Mouse (Mus musculus): ENCODE data around the gene Nos3.

The Nos3 gene

GRCm38 (mm10) chr5:24346313-24346712 is 18.3 kb upstream of the Nos3 start:
- DNase-seq = no peak

DNA sequence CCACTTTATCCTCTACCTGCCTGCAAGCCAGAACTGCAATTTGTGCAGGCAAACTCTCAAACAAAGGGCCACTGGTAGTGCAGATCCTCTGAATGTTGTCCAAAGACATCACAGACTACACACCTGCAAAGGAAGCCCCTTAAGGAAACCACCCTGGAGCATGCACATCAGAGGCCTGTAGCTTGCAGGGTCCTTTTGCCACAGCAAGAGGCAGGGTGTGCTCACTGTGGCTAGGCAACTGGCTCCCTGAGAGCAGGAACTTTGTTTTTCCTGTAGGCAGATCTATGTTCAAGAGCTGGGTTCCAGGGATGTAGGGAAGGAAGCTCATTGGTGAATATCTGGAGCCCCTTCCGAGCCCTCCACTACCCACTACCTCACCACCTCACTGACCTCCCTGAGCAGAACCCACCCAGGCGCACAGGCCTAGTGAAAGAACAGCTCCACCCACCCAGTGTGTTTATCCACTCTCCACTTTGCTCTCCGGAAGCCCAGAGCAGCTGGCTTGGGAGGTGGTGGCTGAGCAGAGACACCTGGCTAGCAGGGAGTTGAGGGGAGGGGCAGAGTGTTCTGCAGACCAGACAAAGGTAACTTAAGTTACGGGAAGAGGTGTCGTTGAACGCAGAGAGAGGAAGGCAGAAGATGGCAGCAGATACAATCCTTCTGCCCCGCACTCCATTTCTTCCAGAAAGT is 17.3 kb upstream of the Nos3 start:
- no peak for DNase-seq

- peak; percentile 72 for DNase-seq
These were observed 16.5 kb upstream of the Nos3 start for GRCm38 (mm10) chr5:24348128-24348527.

DNA sequence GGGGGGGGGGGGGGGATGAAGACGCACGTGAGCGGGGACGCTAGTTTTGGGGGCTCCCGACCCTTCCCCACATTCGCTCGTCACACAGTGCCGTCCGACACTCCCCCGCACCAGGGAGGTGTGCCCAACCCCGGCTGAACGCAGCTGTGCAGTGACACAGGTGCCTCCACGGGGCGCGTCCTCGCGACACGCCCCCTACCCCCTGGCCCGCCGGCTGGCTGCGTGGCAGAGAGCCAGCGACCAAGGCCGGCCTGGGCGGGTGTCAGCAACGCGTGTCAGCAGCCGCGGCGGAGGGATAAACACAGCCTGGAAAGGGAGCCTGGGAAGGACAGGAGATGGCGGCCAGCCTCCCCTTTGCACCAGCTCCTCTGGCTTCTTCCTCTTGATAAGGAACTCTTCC is 16.1 kb upstream of the Nos3 start:
- no peak for DNase-seq

DNA sequence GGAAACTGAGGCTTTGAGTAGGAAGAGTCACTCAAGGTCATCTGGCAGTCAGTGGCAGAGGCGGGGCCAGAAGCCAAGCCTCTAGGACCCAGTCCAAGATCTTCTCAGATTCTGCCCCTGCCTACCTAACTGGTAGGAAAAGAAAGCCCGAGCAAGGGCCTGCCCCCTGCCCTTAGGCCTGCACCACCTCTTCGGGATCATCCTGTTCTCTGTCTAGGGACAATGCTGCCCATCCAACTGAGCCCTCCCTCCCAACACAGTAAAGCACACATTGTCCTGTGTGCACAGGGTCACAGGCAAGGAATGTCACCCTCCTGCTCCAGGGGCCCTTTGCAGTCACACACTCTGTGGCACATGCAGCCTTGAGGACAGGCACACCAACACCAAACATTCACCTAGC is 14.5 kb upstream of the Nos3 start:
- DNase-seq = no peak

GRCm38 (mm10) chr5:24350531-24351250 is 13.9 kb upstream of the Nos3 start:
- DNase-seq = peak; percentile 47

- no peak for DNase-seq
These were observed 13.3 kb upstream of the Nos3 start, which contains the start of gene Kcnh2 for GRCm38 (mm10) chr5:24351278-24351677. TSS of gene Kcnh2 (minus strand) at chr5:24351604.

GRCm38 (mm10) chr5:24351701-24352171 is 12.9 kb upstream of the Nos3 start:
- peak; percentile 86 for DNase-seq

DNA sequence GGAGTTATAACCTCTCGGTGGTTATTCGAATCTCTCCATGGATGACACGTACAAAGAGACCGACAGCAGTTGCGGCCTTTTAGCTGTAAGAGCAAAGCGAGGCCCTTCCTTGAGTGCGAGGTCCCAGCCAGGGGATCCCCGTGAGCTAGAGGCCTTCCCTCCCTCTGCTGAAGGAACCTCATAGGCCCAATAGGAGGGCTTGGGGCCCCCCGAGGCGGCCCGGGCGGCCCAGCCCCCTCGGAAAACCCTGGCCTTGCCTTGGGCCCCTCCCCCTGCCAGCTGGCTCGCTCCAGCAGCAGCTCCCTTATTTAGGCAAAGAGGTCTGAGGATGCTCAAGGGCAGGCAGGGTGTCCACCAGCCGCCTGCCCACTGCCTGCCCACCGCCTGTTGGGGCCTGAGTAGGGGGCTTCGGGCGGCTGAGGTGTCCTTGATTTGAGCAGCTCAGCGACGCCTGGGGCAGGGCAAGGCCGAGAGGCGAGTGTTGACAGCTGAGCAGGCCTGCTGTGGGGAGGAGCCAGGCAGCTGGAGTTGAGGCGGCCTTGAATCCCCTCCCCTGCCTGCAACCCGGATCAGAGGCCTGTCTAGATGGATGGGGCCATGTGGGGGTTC is 12.3 kb upstream of the Nos3 start:
- no peak for DNase-seq

- DNase-seq = no peak
These were observed 11.3 kb upstream of the Nos3 start for GRCm38 (mm10) chr5:24353327-24353726.

DNA sequence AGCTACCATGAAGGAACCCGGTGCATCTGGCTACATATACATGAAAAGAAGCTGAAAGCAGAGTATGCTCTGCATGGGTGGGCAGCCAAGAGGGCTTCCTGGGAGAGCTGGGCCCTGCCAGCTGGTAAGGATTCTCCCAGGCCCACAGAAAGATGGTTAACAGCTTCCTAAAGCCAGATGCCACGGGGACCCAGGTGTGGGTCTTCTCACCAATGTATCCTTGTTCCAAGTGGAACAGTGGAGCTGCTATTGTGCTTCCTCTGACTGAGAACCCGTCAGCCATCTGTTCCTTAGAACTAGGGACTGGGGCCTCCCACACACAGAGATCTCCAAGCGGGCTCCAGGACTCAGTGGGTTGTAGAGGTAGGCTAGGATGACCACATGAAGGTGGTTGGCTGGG is 7.8 kb upstream of the Nos3 start:
- no peak for DNase-seq

GRCm38 (mm10) chr5:24357461-24357860 is 7.1 kb upstream of the Nos3 start:
- DNase-seq = no peak

DNA sequence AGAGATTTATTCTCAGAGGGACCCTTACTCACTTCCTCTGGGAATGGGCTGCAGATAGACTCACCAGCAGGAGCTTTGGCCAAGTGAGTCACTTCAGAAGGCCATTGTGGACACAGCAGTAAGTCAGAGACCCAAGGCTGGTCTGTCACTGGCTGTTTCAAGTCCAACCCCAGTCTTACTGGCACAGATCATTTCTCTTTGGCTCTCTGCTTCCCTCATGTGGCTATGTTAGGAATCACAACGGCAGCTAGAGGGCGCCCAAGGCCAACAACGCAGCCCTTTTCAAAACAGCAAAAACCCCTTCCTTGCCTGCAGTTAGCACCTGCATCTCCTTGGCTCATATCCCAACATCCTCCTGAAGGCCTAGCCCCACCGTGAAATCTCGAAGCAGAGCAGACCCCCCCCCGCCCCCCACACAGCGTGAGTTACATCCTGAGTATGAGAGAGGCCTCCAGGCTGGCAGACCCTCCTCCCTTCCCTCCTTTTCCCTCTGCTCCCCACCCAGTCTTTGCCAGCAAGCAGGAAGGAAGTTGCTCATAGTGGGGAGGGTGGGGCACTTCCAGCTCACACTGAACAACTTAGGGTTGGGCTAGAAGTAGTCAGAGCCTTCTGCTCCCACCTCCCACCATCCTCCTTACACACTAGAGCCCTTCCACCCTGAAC is 3.7 kb upstream of the Nos3 start:
- peak; percentile 83 for DNase-seq

DNA sequence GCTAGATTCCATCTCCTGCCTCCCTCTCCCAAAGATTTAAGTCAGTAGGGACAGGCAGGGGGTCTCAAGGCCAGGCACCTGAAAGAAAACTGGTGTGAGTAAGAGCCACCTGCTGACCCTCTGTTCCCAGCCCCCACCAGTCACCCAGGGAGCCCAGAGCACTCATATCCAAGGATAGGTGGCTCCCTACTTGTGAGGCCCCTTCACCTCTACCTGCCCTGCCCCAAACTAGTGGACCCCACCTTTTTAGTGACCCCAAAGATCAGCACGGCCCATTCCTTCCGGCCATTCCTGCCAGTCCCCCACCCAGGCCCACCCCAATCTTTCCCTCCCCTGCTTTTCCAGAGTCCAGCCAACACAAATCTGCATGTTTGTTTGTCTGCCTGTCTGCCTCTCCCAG is 1.1 kb upstream of the Nos3 start:
- no peak for DNase-seq

DNA sequence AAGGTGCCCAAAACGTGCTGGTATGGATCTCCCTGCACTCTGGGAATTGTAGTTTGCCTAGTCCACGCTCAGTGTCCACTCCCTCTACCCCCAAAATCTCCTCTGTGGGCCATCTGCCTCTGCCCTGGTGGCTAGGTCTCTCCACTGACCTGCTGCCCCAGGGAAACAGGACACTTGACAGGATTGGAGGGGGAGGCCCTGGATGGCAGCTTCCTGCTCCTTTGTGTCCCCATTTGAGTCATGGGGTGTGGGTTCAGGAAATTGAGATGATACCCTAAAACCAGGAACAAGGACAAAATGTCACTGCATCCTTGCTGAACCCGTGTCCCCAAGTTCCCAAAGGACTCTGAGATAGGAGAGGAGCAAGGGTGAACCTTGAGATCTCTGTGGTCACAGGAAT is 549 bp upstream of the Nos3 start:
- no peak for DNase-seq

DNA sequence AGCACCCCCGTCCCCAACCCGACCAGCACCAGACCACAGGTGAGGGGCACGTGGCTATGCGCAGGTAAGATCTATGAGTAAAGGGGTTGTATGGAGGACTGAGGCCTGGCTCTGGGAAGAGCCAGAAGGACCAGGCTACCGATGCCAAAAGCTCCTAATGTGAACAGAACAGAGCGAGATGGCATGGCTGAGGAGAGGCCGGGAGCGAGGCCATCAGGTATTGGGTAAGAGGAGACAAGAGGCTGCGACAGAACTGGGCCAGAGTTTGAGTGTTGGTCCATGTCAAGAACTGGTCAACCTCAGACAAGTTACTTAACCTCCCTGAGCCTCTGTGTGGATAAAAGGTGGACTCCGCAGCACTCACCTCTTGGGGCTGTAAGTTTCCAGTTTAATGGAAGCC is 353 bp downstream of the Nos3 start:
- no peak for DNase-seq

DNA sequence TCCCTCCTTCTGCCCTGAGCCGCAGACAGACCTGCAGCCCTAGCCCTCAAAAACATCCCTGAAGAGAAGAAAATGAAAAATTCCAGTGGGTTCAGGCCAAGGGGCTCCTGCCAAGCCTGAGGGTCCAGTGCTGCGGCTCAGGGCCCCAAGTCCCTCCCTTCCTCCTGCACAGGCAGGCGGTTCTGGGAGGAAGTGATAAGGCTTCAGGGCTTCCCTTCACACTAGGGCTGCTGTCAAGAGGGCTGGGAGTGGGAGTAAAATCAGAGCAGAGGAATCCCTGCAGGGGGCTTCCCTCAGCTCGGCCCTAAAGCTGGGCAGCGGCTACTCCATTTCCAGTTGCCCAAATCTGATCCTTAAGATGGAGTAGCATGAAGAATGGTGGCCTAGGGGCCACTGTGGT is 918 bp downstream of the Nos3 start:
- DNase-seq = no peak

DNA sequence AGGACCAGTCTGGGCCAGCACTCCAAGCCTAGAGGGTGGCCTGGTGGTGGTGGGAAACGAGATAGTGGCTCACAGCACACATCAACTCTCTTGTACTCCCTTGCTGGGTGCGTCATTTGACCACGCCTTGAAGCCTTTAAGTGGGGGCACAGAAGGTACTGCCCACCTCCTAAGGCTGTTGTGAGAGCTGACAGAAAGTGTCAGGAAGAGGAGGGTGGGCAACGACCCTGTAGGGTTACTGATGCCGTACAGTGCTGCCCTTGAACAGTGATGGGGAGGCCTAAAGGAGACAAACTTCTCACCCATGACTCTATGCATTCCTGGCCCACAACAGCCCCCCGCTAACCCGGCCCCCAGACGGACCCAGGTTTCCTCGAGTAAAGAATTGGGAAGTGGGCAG is 1.8 kb downstream of the Nos3 start:
- DNase-seq = no peak

DNA sequence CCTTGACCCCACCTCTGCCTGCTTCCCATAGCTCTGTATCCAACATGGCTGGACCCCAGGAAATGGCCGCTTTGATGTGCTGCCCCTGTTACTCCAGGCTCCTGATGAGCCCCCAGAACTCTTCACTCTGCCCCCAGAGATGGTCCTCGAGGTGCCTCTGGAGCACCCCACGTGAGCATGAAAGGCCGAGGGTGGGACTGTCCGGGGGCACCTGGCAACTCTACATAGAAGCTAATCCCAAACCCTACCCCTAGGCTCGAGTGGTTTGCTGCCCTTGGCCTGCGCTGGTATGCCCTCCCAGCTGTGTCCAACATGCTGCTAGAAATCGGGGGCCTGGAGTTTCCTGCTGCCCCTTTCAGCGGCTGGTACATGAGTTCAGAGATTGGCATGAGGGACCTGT is 5.2 kb downstream of the Nos3 start:
- no peak for DNase-seq

DNA sequence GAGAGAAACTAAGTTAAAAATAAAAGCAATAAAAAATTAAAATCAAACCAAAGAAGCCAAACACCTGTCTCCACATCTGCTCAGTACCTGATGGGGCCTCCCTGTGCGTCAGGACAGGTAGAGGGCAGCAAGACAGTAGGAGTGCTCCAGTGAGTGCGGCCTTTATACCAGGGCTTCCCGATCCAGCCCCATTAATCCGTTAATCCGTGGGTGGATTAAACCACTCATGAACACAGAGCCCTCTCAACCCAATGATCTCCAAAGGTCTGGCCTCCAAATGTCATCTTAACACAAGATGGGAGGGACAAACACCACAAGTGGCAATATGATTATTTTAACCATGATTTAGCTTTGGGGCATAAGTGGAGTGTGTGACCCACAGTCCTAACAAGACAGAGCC is 9.2 kb downstream of the Nos3 start:
- DNase-seq = no peak

DNA sequence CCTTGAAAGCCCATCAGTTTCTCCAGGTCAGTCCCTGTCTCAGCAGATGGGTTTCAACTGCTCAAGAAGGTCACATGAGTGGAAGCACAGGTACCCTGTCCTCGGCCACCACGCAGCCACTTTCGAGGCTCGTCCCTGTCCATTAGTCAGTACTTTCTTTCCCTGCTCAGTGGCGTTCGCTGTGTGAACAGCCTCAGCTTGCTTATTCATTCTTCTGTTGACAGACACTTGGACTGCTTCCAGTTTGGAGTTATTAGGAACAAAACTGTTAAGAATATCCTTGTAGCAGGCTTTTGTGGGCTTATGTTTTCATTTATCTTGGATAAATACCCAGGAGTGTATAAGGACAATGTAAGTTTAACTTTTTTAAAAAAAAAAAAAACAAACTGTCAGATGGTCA is 9.6 kb downstream of the Nos3 start:
- DNase-seq = no peak

DNA sequence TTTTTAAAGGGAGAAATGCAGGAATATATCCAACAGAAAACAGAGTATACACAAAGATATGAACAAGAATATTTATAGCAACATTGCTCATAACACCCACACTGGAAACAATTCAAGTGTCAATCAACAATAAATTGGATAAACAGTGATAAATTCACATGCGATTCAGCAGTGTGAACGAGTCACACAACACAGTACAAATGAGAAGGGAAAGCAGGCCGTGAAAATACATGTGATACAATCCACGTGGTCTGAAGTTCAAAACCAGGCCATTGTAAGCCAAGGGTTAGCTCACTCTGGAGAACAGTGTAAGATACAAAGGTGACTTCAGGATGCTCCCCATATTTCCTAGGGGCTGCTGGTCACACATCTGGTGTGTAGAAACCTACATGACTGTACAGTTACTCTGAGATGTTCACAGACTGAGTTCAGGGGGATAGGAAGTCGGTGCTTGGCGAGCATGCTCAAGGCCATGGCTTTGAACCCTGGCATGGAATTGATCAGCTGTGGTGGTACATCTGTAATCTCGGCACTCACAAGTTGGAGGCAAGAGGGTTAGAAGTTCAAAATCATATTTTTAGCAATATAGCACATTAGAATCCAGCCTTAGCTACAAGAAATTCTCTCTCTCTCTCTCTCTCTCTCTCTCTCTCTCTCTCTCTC is 10.2 kb downstream of the Nos3 start:
- DNase-seq = no peak

GRCm38 (mm10) chr5:24378700-24379099 is 14.1 kb downstream of the Nos3 start:
- DNase-seq = no peak

Measured in cerebellum, adult 11 months (tissue).